Mouse (Mus musculus): ENCODE results near the gene Cmtm2b.
"Not testable (repeated sequence)": the region's sequence is repeated elsewhere in the genome, so short reads cannot be mapped to it uniquely, and the experiment has no call there.

GRCm38 (mm10) chr8:104321267-104321666, 763 bp upstream of the Cmtm2b start, which contains the start of gene Gm11020:
- TF ChIP-seq EP300, CTCF (IDR thresholded peaks at IDR 0.05; ENCODE audit: low read depth): not testable (repeated sequence)
